Mouse (Mus musculus) yolk sac, embryonic 10.5 days (tissue): ENCODE data around the gene 3830417A13Rik.

Source experiments
- DNase-seq: peaks from one replicate; pipeline ENCODE4 v3.0.0-alpha.2; 2017; ENCODE audit warnings: low spot score

Gene 3830417A13Rik

GRCm38 (mm10) chrX:64173248-64173647, at the start of gene 3830417A13Rik:
3830417A13Rik (plus strand) TSS chrX:64173548.
- no peak for DNase-seq

- no peak for DNase-seq
These were observed 21.2 kb upstream of the 3830417A13Rik start, which contains the start of gene Gm6760 for GRCm38 (mm10) chrX:64152098-64152497. Gm6760 (minus strand) TSS chrX:64152198.

DNA sequence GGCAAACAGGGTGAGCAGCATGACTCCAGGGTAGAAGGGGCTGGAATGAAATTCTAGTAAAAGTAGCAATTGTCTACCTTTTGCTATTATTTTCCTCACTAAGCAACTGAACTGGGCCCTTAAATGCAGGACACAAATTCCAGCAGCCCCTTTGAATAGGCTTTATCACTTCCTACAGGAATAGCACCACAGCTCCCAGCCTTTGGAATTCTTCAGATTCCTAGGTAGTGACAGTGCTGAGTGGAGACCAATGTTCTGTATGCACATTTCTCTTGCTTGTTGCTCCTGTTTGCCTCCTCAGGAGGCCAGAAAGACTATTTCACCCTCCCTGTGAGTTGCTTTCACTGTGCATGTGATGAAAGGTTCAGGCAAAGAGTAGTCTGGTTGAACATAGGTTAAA, 7.9 kb downstream of the 3830417A13Rik start:
- no peak for DNase-seq
